Mouse (Mus musculus): ENCODE measurements around the gene Dmc1.

- peak; percentile 57 for TF ChIP-seq POLR2A (IDR thresholded peaks at IDR 0.05; ENCODE audit: insufficient read length, low read depth)
- TF ChIP-seq TCF12 (IDR thresholded peaks at IDR 0.05; ENCODE audit: insufficient read depth, poor library complexity, severe bottlenecking), result no peak
- peak; percentile 66 for TF ChIP-seq POLR2AphosphoS2 (IDR thresholded peaks at IDR 0.05; ENCODE audit: insufficient read length, low read depth)
- no peak for TF ChIP-seq USF1 (IDR thresholded peaks at IDR 0.05; ENCODE audit: low read depth)
Measured at GRCm38 (mm10) chr15:79545921-79546399, 58.9 kb downstream of the Dmc1 start.

Data from myocyte (in vitro differentiated cells).